ENCODE assay signal across 25 mouse cellular contexts in genomic region chr6:83818996-83819395, GRCm38 (mm10). TPM values are rescaled to one million over a fixed set of nuclear protein-coding genes. Genes with fewer than 3 reads are reported as not detected.
DNase-seq lines count a peak whose midpoint lies in the region; ATAC-seq and TF ChIP-seq lines count a peak whose summit lies in the region.
"Had no signal": no experiment of that assay in that cellular context is flagged by ENCODE, and none has a peak within 500 bp of the region (broad histone marks: within the 10 kb centered on the region; RNA-seq: fewer than 3 reads in every experiment).

No protein-coding gene starts in this region.

- DNase-seq in forebrain, embryonic 10.5 days (ENCODE audit: extremely low spot score, low spot score) = no peak
- DNase-seq in forebrain, embryonic 14.5 days (ENCODE audit: low spot score) = no peak
- no peak for DNase-seq in limb, embryonic 10.5 days (ENCODE audit: low spot score)
- DNase-seq in stomach, postnatal 0 days (ENCODE audit: low spot score) = no peak
- no peak for DNase-seq in right cerebral cortex, adult 2 months (ENCODE audit: low spot score in 2 of 2)
- DNase-seq in testis, postnatal 10 days (ENCODE audit: low spot score) = no peak
- DNase-seq: adrenal gland, postnatal 25 days; cerebellum, adult 11-12 months; cerebellum, postnatal 14 days; gastrocnemius, postnatal 36 days; heart, postnatal 4 days; kidney, adult 11 months; kidney, postnatal 4 days; lung, embryonic 14.5 days; right cerebral cortex, postnatal 14 days; thymus, adult 18-20 months; thymus, postnatal 4 days had no signal

- peaks cover 46% of the 10 kb centered on the region for H3K36me3 ChIP-seq in forebrain, embryonic 10.5 days (replicated peaks)
- H3K36me3 ChIP-seq in forebrain, embryonic 14.5 days (ENCODE audit: control insufficient read depth, insufficient read depth, low read length) = peaks cover 6% of the 10 kb centered on the region
- peaks cover 9% of the 10 kb centered on the region for H3K36me3 ChIP-seq in limb, embryonic 15.5 days
- H3K36me3 ChIP-seq in limb, embryonic 10.5 days = peaks cover 47% of the 10 kb centered on the region
- peaks cover under 1% of the 10 kb centered on the region for H3K36me3 ChIP-seq in intestine, embryonic 15.5 days
- peaks cover 2% of the 10 kb centered on the region; the same call in 1 of the 2 replicates for H3K36me3 ChIP-seq in stomach, postnatal 0 days (ENCODE audit: control insufficient read depth, insufficient read depth, low read length)

- peaks cover 21% of the 10 kb centered on the region for H3K4me1 ChIP-seq in forebrain, embryonic 10.5 days
- peaks cover 4% of the 10 kb centered on the region for H3K4me1 ChIP-seq in forebrain, embryonic 14.5 days (ENCODE audit: control insufficient read depth, insufficient read depth, low read length)
- H3K4me1 ChIP-seq in limb, embryonic 15.5 days = no peaks in the 10 kb centered on the region
- no peaks in the 10 kb centered on the region for H3K4me1 ChIP-seq in limb, embryonic 10.5 days
- H3K4me1 ChIP-seq in intestine, embryonic 15.5 days (replicated peaks) = 0 out of 2 replicates have a peak, but pooled peaks cover 2% of the 10 kb centered on the region
- no peaks in the 10 kb centered on the region for H3K4me1 ChIP-seq in stomach, postnatal 0 days (replicated peaks; ENCODE audit: control insufficient read depth, insufficient read depth)

- no peak overlapping the region for H3K4me2 ChIP-seq in forebrain, embryonic 14.5 days (ENCODE audit: low read length)
- no peak overlapping the region for H3K4me2 ChIP-seq in limb, embryonic 15.5 days
- no peak overlapping the region for H3K4me2 ChIP-seq in intestine, embryonic 15.5 days (replicated peaks)
- no peak overlapping the region for H3K4me2 ChIP-seq in stomach, postnatal 0 days (replicated peaks; ENCODE audit: low read depth)
- H3K4me2 ChIP-seq: hindbrain, embryonic 15.5 days; lung, embryonic 14.5 days; midbrain, embryonic 13.5 days had no signal

- H3K9ac ChIP-seq in forebrain, embryonic 14.5 days (ENCODE audit: low read length) = no peak overlapping the region
- H3K9ac ChIP-seq in limb, embryonic 15.5 days = no peak overlapping the region
- H3K9ac ChIP-seq in intestine, embryonic 15.5 days = no peak overlapping the region
- no peak overlapping the region for H3K9ac ChIP-seq in stomach, postnatal 0 days (ENCODE audit: low read length)
- H3K9ac ChIP-seq: hindbrain, embryonic 15.5 days; liver, embryonic 14.5 days; lung, embryonic 14.5 days; midbrain, embryonic 13.5 days had no signal

- TF ChIP-seq CTCF in stomach, postnatal 0 days (IDR thresholded peaks at IDR 0.05; ENCODE audit: low read depth) = no peak

- no peak overlapping the region for H3K4me3 ChIP-seq in forebrain, embryonic 10.5 days
- H3K4me3 ChIP-seq in forebrain, embryonic 14.5 days (ENCODE audit: low read depth, low read length) = no peak overlapping the region
- H3K4me3 ChIP-seq in limb, embryonic 15.5 days = no peak overlapping the region
- no peak overlapping the region for H3K4me3 ChIP-seq in limb, embryonic 10.5 days
- H3K4me3 ChIP-seq in intestine, embryonic 15.5 days (replicated peaks) = no peak overlapping the region
- H3K4me3 ChIP-seq in stomach, postnatal 0 days (ENCODE audit: low read depth, low read length) = no peak overlapping the region
- H3K4me3 ChIP-seq: hindbrain, embryonic 15.5 days; midbrain, embryonic 13.5 days had no signal

- 79% methylated on average over 1 of the region's 1 CpGs for WGBS in forebrain, embryonic 10.5 days
- WGBS in forebrain, embryonic 14.5 days = 22% methylated on average over 1 of the region's 1 CpGs
- WGBS in limb, embryonic 15.5 days = 45% methylated on average over 1 of the region's 1 CpGs
- WGBS in limb, embryonic 10.5 days = 86% methylated on average over 1 of the region's 1 CpGs
- WGBS in intestine, embryonic 15.5 days = 48% methylated on average over 1 of the region's 1 CpGs
- 36% methylated on average over 1 of the region's 1 CpGs for WGBS in stomach, postnatal 0 days

- no peaks in the 10 kb centered on the region for H3K27me3 ChIP-seq in forebrain, embryonic 10.5 days (ENCODE audit: poor library complexity, severe bottlenecking)
- H3K27me3 ChIP-seq in forebrain, embryonic 14.5 days (replicated peaks; ENCODE audit: control insufficient read depth, insufficient read depth, low read length) = no peaks in the 10 kb centered on the region
- no peaks in the 10 kb centered on the region for H3K27me3 ChIP-seq in limb, embryonic 15.5 days
- no peaks in the 10 kb centered on the region for H3K27me3 ChIP-seq in limb, embryonic 10.5 days (ENCODE audit: low read depth, poor library complexity, severe bottlenecking)
- no peaks in the 10 kb centered on the region for H3K27me3 ChIP-seq in intestine, embryonic 15.5 days (replicated peaks)
- no peaks in the 10 kb centered on the region for H3K27me3 ChIP-seq in stomach, postnatal 0 days (ENCODE audit: control insufficient read depth, insufficient read depth, low read length)
- H3K27me3 ChIP-seq: hindbrain, embryonic 15.5 days; midbrain, embryonic 13.5 days had no signal

- H3K27ac ChIP-seq in forebrain, embryonic 10.5 days = peak overlapping the region; percentile 52; the same call in 1 of the 2 replicates
- H3K27ac ChIP-seq in forebrain, embryonic 14.5 days (ENCODE audit: low read depth, low read length) = no peak overlapping the region
- H3K27ac ChIP-seq in limb, embryonic 15.5 days = peak overlapping the region; percentile 34; the same call in 1 of the 2 replicates
- no peak overlapping the region for H3K27ac ChIP-seq in limb, embryonic 10.5 days
- peak overlapping the region; percentile 58; the same call in 1 of the 2 replicates for H3K27ac ChIP-seq in intestine, embryonic 15.5 days
- H3K27ac ChIP-seq in stomach, postnatal 0 days (replicated peaks) = peak overlapping the region; percentile 49
- H3K27ac ChIP-seq: hindbrain, embryonic 15.5 days; liver, embryonic 14.5 days; midbrain, embryonic 13.5 days had no signal

- H3K9me3 ChIP-seq in forebrain, embryonic 10.5 days = no peaks in the 10 kb centered on the region
- no peaks in the 10 kb centered on the region for H3K9me3 ChIP-seq in forebrain, embryonic 14.5 days (replicated peaks; ENCODE audit: control insufficient read depth, low read length)
- no peaks in the 10 kb centered on the region for H3K9me3 ChIP-seq in limb, embryonic 15.5 days
- H3K9me3 ChIP-seq in limb, embryonic 10.5 days (replicated peaks) = no peaks in the 10 kb centered on the region
- H3K9me3 ChIP-seq in intestine, embryonic 15.5 days = no peaks in the 10 kb centered on the region
- no peaks in the 10 kb centered on the region for H3K9me3 ChIP-seq in stomach, postnatal 0 days (ENCODE audit: control insufficient read depth, low read length)
- H3K9me3 ChIP-seq: hindbrain, embryonic 15.5 days had no signal

- ATAC-seq in forebrain, embryonic 14.5 days = no peak
- no peak for ATAC-seq in limb, embryonic 15.5 days (ENCODE audit: insufficient number of reproducible peaks, low FRiP score, low TSS enrichment, low read depth)
- ATAC-seq in intestine, embryonic 15.5 days = peak; percentile 94
- ATAC-seq in stomach, postnatal 0 days (ENCODE audit: low FRiP score, low TSS enrichment) = no peak
- ATAC-seq: midbrain, embryonic 13.5 days had no signal

- no peak for TF ChIP-seq EP300 in stomach, postnatal 0 days (optimal IDR thresholded peaks at IDR 0.05)

RNA-seq across cellular contexts. Expression of gene Paip2b, which starts 12.5 kb away (rescaled TPM):
- polyA plus RNA-seq in forebrain, embryonic 10.5 days (2016; fragmentation: Nextera tagmentation; extraction: Ambion mirVana) = 21.3 and 22.7 TPM in 2 replicates
- 30.1 and 32.0 TPM in 2 replicates for polyA plus RNA-seq in forebrain, embryonic 14.5 days (2014; fragmentation: Nextera tagmentation; extraction: Ambion mirVana)
- 17.6 and 27.9 TPM in 2 replicates for polyA plus RNA-seq in limb, embryonic 15.5 days (2015; fragmentation: Nextera tagmentation; extraction: Ambion mirVana)
- 17.6 and 20.8 TPM in 2 replicates for polyA plus RNA-seq in limb, embryonic 10.5 days (2016; fragmentation: Nextera tagmentation; extraction: Ambion mirVana)
- 15.7 and 15.9 TPM in 2 replicates for polyA plus RNA-seq in intestine, embryonic 15.5 days (2015; fragmentation: Nextera tagmentation; extraction: Ambion mirVana)
- 7.1 and 9.1 TPM in 2 replicates for polyA plus RNA-seq in stomach, postnatal 0 days (2015; fragmentation: Nextera tagmentation; extraction: Ambion mirVana)

RNA-seq across cellular contexts. Expression of gene Nagk, which starts 24.2 kb away (rescaled TPM):
- polyA plus RNA-seq in forebrain, embryonic 10.5 days (2016; fragmentation: Nextera tagmentation; extraction: Ambion mirVana) = 20.8 and 23.0 TPM in 2 replicates
- polyA plus RNA-seq in forebrain, embryonic 14.5 days (2014; fragmentation: Nextera tagmentation; extraction: Ambion mirVana) = 78.5 and 85.9 TPM in 2 replicates
- polyA plus RNA-seq in limb, embryonic 15.5 days (2015; fragmentation: Nextera tagmentation; extraction: Ambion mirVana) = 72.1 and 73.1 TPM in 2 replicates
- 16.9 and 23.6 TPM in 2 replicates for polyA plus RNA-seq in limb, embryonic 10.5 days (2016; fragmentation: Nextera tagmentation; extraction: Ambion mirVana)
- 90.4 and 98.4 TPM in 2 replicates for polyA plus RNA-seq in intestine, embryonic 15.5 days (2015; fragmentation: Nextera tagmentation; extraction: Ambion mirVana)
- polyA plus RNA-seq in stomach, postnatal 0 days (2015; fragmentation: Nextera tagmentation; extraction: Ambion mirVana) = 70.8 and 73.3 TPM in 2 replicates

RNA-seq across cellular contexts. Expression of gene Tex261, which starts 43.4 kb away (rescaled TPM):
- 80.7 and 85.0 TPM in 2 replicates for polyA plus RNA-seq in forebrain, embryonic 10.5 days (2016; fragmentation: Nextera tagmentation; extraction: Ambion mirVana)
- 63.5 and 76.4 TPM in 2 replicates for polyA plus RNA-seq in forebrain, embryonic 14.5 days (2014; fragmentation: Nextera tagmentation; extraction: Ambion mirVana)
- polyA plus RNA-seq in limb, embryonic 15.5 days (2015; fragmentation: Nextera tagmentation; extraction: Ambion mirVana) = 89.0 and 90.3 TPM in 2 replicates
- polyA plus RNA-seq in limb, embryonic 10.5 days (2016; fragmentation: Nextera tagmentation; extraction: Ambion mirVana) = 82.9 and 83.5 TPM in 2 replicates
- polyA plus RNA-seq in intestine, embryonic 15.5 days (2015; fragmentation: Nextera tagmentation; extraction: Ambion mirVana) = 84.2 and 86.4 TPM in 2 replicates
- 71.7 and 74.7 TPM in 2 replicates for polyA plus RNA-seq in stomach, postnatal 0 days (2015; fragmentation: Nextera tagmentation; extraction: Ambion mirVana)

RNA-seq across cellular contexts. Expression of gene Zfp638, which starts 47.9 kb away (rescaled TPM):
- 69.9 and 74.9 TPM in 2 replicates for polyA plus RNA-seq in forebrain, embryonic 10.5 days (2016; fragmentation: Nextera tagmentation; extraction: Ambion mirVana)
- 91.4 and 114 TPM in 2 replicates for polyA plus RNA-seq in forebrain, embryonic 14.5 days (2014; fragmentation: Nextera tagmentation; extraction: Ambion mirVana)
- polyA plus RNA-seq in limb, embryonic 15.5 days (2015; fragmentation: Nextera tagmentation; extraction: Ambion mirVana) = 46.7 and 59.3 TPM in 2 replicates
- polyA plus RNA-seq in limb, embryonic 10.5 days (2016; fragmentation: Nextera tagmentation; extraction: Ambion mirVana) = 59.7 and 69.6 TPM in 2 replicates
- 43.3 and 49.9 TPM in 2 replicates for polyA plus RNA-seq in intestine, embryonic 15.5 days (2015; fragmentation: Nextera tagmentation; extraction: Ambion mirVana)
- 19.9 and 21.1 TPM in 2 replicates for polyA plus RNA-seq in stomach, postnatal 0 days (2015; fragmentation: Nextera tagmentation; extraction: Ambion mirVana)

RNA-seq across cellular contexts. Expression of gene Ankrd53, which starts 56.6 kb away (rescaled TPM):
- 0.09 and 0.18 TPM in 2 replicates for polyA plus RNA-seq in forebrain, embryonic 10.5 days (2016; fragmentation: Nextera tagmentation; extraction: Ambion mirVana)
- polyA plus RNA-seq in forebrain, embryonic 14.5 days (2014; fragmentation: Nextera tagmentation; extraction: Ambion mirVana) = not detected in 2 replicates
- 0.10 and 0.12 TPM in 2 replicates for polyA plus RNA-seq in limb, embryonic 15.5 days (2015; fragmentation: Nextera tagmentation; extraction: Ambion mirVana)
- 0.16 and 0.28 TPM in 2 replicates for polyA plus RNA-seq in limb, embryonic 10.5 days (2016; fragmentation: Nextera tagmentation; extraction: Ambion mirVana)
- polyA plus RNA-seq in intestine, embryonic 15.5 days (2015; fragmentation: Nextera tagmentation; extraction: Ambion mirVana) = 0.13 TPM in 1 of 2 replicates, not detected in the other
- polyA plus RNA-seq in stomach, postnatal 0 days (2015; fragmentation: Nextera tagmentation; extraction: Ambion mirVana) = not detected in 2 replicates
- polyA plus RNA-seq: heart, embryonic 16.5 days; limb, embryonic 14.5 days; neural tube, embryonic 11.5 days had no signal

Comparison
In these comparisons a context has a peak if more than half of its experiments do, and no peak if none do; other contexts are left out.
1. H3K27ac ChIP-seq: peak in forebrain, embryonic 10.5 days (single experiment), limb, embryonic 15.5 days (single experiment), intestine, embryonic 15.5 days (single experiment) and stomach, postnatal 0 days (single experiment); none in forebrain, embryonic 14.5 days (single experiment) and limb, embryonic 10.5 days (single experiment).